Mouse (Mus musculus) megakaryocyte, adult 5-6 weeks (primary cell): ENCODE data around the gene Cracr2b. TPM values are rescaled to one million over a fixed set of nuclear protein-coding genes. Genes with fewer than 3 reads are reported as not detected.

ENCODE experiments used
- ATAC-seq: 2 replicates; pipeline ENCODE4 v1.8.0; 2016; ENCODE audit warnings: mild to moderate bottlenecking, inconsistent platforms; ENCODE audit not compliant: poor library complexity, severe bottlenecking
- total RNA-seq, 2 experiments: library from RNA; stranded (forward) in 1 of 2; stranded (reverse) in 1 of 2; fragments of 153-499, 151-499 nt in 1 of 2; fragments of 221-1000, 200-1000 nt in 1 of 2; gene quantifications; 2 replicates each; pipeline versions ENCODE4 v1.2.3 to v1.2.4; 2015 to 2017

The Cracr2b gene
- total RNA-seq, 2 experiments from 2014 or later, result 1.5 to 1.6 TPM

GRCm38 (mm10) chr7:141451928-141452327, 9.0 kb upstream of the Cracr2b start:
- no peak for ATAC-seq

GRCm38 (mm10) chr7:141453636-141454035, 7.3 kb upstream of the Cracr2b start:
- ATAC-seq, result no peak

GRCm38 (mm10) chr7:141454967-141455551, 5.8 kb upstream of the Cracr2b start, which contains the start of gene Pnpla2:
Gene Pnpla2, plus strand, starts transcription at chr7:141455198.
- peak; percentile 82 for ATAC-seq

- peak; percentile 65 for ATAC-seq
Observed at GRCm38 (mm10) chr7:141455610-141456314, 5.1 kb upstream of the Cracr2b start.

- no peak for ATAC-seq
Observed at GRCm38 (mm10) chr7:141456739-141457138, 4.2 kb upstream of the Cracr2b start.

GRCm38 (mm10) chr7:141457236-141457635, 3.7 kb upstream of the Cracr2b start:
- no peak for ATAC-seq

GRCm38 (mm10) chr7:141457986-141458660, 2.8 kb upstream of the Cracr2b start:
- peak; percentile 20 for ATAC-seq

GRCm38 (mm10) chr7:141458661-141459060, 2.2 kb upstream of the Cracr2b start:
- no peak for ATAC-seq

- ATAC-seq, result no peak
Observed at GRCm38 (mm10) chr7:141459301-141459711, 1.6 kb upstream of the Cracr2b start.

- no peak for ATAC-seq
Observed at GRCm38 (mm10) chr7:141460001-141460390, 898 bp upstream of the Cracr2b start.

- no peak for ATAC-seq
Observed at GRCm38 (mm10) chr7:141461521-141462332, 833 bp downstream of the Cracr2b start.

GRCm38 (mm10) chr7:141462333-141462821, 1.5 kb downstream of the Cracr2b start:
- no peak for ATAC-seq

GRCm38 (mm10) chr7:141463824-141464602, 3.1 kb downstream of the Cracr2b start:
- no peak for ATAC-seq

GRCm38 (mm10) chr7:141464603-141465201, 3.8 kb downstream of the Cracr2b start:
- peak; percentile 22; the same call in 1 of the 2 replicates for ATAC-seq

- no peak for ATAC-seq
Observed at GRCm38 (mm10) chr7:141465388-141466044, 4.6 kb downstream of the Cracr2b start.

- ATAC-seq, result no peak
Observed at GRCm38 (mm10) chr7:141466045-141466394, 5.1 kb downstream of the Cracr2b start.

GRCm38 (mm10) chr7:141466607-141467148, 5.8 kb downstream of the Cracr2b start:
- ATAC-seq, result no peak

GRCm38 (mm10) chr7:141467230-141468030, 6.5 kb downstream of the Cracr2b start, which contains the start of gene Cd151:
Gene Cd151, plus strand, starts transcription at chr7:141467392.
- ATAC-seq, result peak; percentile 73
